In the genomic region with DNA sequence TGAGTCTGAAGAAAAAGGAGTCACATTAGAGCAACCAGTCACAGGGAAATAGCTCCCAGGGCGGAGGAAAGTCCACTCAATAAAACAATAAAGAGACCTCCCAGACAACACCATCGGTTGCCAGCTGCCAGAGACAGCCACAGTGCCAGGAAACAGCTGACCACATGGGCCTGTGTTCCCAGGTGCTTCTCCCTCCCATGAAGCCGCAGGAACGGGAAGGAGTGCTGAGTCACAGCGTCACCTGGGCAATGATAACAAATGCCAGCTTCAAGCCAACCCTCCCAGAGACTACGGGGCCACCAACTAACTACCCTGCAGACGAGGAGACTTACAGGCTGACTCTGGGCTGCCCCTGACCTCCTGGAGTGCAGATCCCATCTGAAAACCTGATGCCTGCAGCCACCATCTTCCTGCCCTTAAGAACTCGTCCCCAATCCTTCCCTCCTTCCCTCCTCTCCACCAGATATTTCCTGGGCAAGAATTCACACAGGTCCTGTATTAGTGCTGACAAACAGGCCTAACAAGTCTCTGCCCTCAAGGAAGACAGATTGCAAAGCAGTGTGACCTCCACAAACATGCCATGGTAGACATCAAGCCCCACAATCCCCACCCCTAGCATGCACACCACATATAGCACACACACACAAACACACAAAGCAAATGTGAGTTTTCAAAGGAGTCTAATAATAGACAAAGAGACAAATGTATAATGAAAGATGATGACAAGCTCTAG, we compare ENCODE assay signal across 9 mouse cellular contexts.
DNase-seq lines count a peak whose midpoint lies in the region; ATAC-seq and TF ChIP-seq lines count a peak whose summit lies in the region.
"Had no signal": no experiment of that assay in that cellular context is flagged by ENCODE, and none has a peak within 500 bp of the region (broad histone marks: within the 10 kb centered on the region; RNA-seq: fewer than 3 reads in every experiment).

No protein-coding gene starts in this region.

- no peak for TF ChIP-seq CTCF in liver, embryonic 14.5 days (IDR thresholded peaks at IDR 0.05; ENCODE audit: low read depth)
- no peak for TF ChIP-seq CTCF in stomach, postnatal 0 days (IDR thresholded peaks at IDR 0.05; ENCODE audit: low read depth)

- H3K9ac ChIP-seq in liver, embryonic 14.5 days (replicated peaks) = peak overlapping the region; percentile 18; the same call in 1 of the 2 replicates
- no peak overlapping the region for H3K9ac ChIP-seq in stomach, postnatal 0 days (ENCODE audit: low read length)
- no peak overlapping the region for H3K9ac ChIP-seq in forebrain, embryonic 14.5 days (ENCODE audit: low read length)

- no peaks in the 10 kb centered on the region for H3K36me3 ChIP-seq in liver, embryonic 14.5 days (replicated peaks; ENCODE audit: control insufficient read depth, insufficient read depth, low read depth)
- H3K36me3 ChIP-seq in stomach, postnatal 0 days (ENCODE audit: control insufficient read depth, insufficient read depth, low read length) = no peaks in the 10 kb centered on the region
- H3K36me3 ChIP-seq in forebrain, embryonic 14.5 days (ENCODE audit: control insufficient read depth, insufficient read depth, low read length) = no peaks in the 10 kb centered on the region

- H3K27me3 ChIP-seq in liver, embryonic 14.5 days (ENCODE audit: control insufficient read depth, insufficient read depth, low read length) = no peaks in the 10 kb centered on the region
- no peaks in the 10 kb centered on the region for H3K27me3 ChIP-seq in stomach, postnatal 0 days (ENCODE audit: control insufficient read depth, insufficient read depth, low read length)
- H3K27me3 ChIP-seq in forebrain, embryonic 14.5 days (replicated peaks; ENCODE audit: control insufficient read depth, insufficient read depth, low read length) = no peaks in the 10 kb centered on the region

- H3K27ac ChIP-seq in liver, embryonic 14.5 days = peak overlapping the region; percentile 65
- peak overlapping the region; percentile 65 for H3K27ac ChIP-seq in stomach, postnatal 0 days (replicated peaks)
- no peak overlapping the region for H3K27ac ChIP-seq in forebrain, embryonic 14.5 days (ENCODE audit: low read depth, low read length)
- H3K27ac ChIP-seq: heart, adult 2 months had no signal

- H3K9me3 ChIP-seq in liver, embryonic 14.5 days (ENCODE audit: control insufficient read depth, low read length) = no peaks in the 10 kb centered on the region
- H3K9me3 ChIP-seq in stomach, postnatal 0 days (ENCODE audit: control insufficient read depth, low read length) = no peaks in the 10 kb centered on the region
- no peaks in the 10 kb centered on the region for H3K9me3 ChIP-seq in forebrain, embryonic 14.5 days (replicated peaks; ENCODE audit: control insufficient read depth, low read length)

- peaks cover 9 to 44% of the 10 kb centered on the region in 2 experiments for H3K4me1 ChIP-seq in liver, embryonic 14.5 days (replicated peaks; ENCODE audit: control insufficient read depth in 2 of 2, insufficient read depth in 2 of 2, low read length in 1 of 2)
- no peaks in the 10 kb centered on the region; the same call in 1 of the 2 replicates for H3K4me1 ChIP-seq in stomach, postnatal 0 days (replicated peaks; ENCODE audit: control insufficient read depth, insufficient read depth)
- no peaks in the 10 kb centered on the region for H3K4me1 ChIP-seq in forebrain, embryonic 14.5 days (ENCODE audit: control insufficient read depth, insufficient read depth, low read length)

- WGBS in liver, embryonic 14.5 days (ENCODE audit: insufficient replicate concordance) = 24% methylated on average over 8 of the region's 8 CpGs
- 38% methylated on average over 8 of the region's 8 CpGs for WGBS in stomach, postnatal 0 days
- 74% methylated on average over 8 of the region's 8 CpGs for WGBS in forebrain, embryonic 14.5 days

- TF ChIP-seq EP300 in liver, embryonic 14.5 days (IDR thresholded peaks at IDR 0.05; ENCODE audit: low read depth) = 0 out of 2 replicates have a peak, but pooled peaks have one; percentile 30
- no peak for TF ChIP-seq EP300 in stomach, postnatal 0 days (optimal IDR thresholded peaks at IDR 0.05)

- peak overlapping the region; percentile 33 for H3K4me2 ChIP-seq in liver, embryonic 14.5 days (ENCODE audit: low read depth)
- H3K4me2 ChIP-seq in stomach, postnatal 0 days (replicated peaks; ENCODE audit: low read depth) = no peak overlapping the region
- H3K4me2 ChIP-seq in forebrain, embryonic 14.5 days (ENCODE audit: low read length) = no peak overlapping the region

- no peak overlapping the region for H3K4me3 ChIP-seq in liver, embryonic 14.5 days (ENCODE audit: insufficient read depth in 1 of 2, low read depth in 2 of 2, low read length in 2 of 2)
- no peak overlapping the region for H3K4me3 ChIP-seq in stomach, postnatal 0 days (ENCODE audit: low read depth, low read length)
- no peak overlapping the region for H3K4me3 ChIP-seq in forebrain, embryonic 14.5 days (ENCODE audit: low read depth, low read length)
- H3K4me3 ChIP-seq: heart, adult 2 months had no signal

- ATAC-seq in granulocyte monocyte progenitor cell, adult 5-6 weeks (replicated peaks; ENCODE audit: poor library complexity, severe bottlenecking) = peak; percentile 39
- ATAC-seq in liver, embryonic 14.5 days (ENCODE audit: insufficient read depth) = peak; percentile 73
- peak; percentile 84 for ATAC-seq in stomach, postnatal 0 days (ENCODE audit: low FRiP score, low TSS enrichment)
- ATAC-seq in cerebellum, adult (ENCODE audit: insufficient number of reproducible peaks, low FRiP score, low TSS enrichment) = no peak
- no peak for ATAC-seq in forebrain, embryonic 14.5 days

- peak; percentile 14 for DNase-seq in ovary, adult 18-20 months (ENCODE audit: low spot score)
- DNase-seq in ovary, postnatal 10 days (ENCODE audit: low spot score) = no peak
- DNase-seq in liver, embryonic 14.5 days (ENCODE audit: low read depth in 3 of 3, low spot score in 3 of 3) = peak; percentile 49 to 58 (median 51)
- DNase-seq in stomach, postnatal 0 days (ENCODE audit: low spot score) = peak; percentile 80
- DNase-seq in gastrocnemius, postnatal 4 days (ENCODE audit: low spot score in 2 of 2) = no peak
- DNase-seq in forebrain, embryonic 14.5 days (ENCODE audit: low spot score) = no peak

Comparison
In these comparisons a context has a peak if more than half of its experiments do, and no peak if none do; other contexts are left out.
1. DNase-seq: peak in ovary, adult 18-20 months (single experiment), liver, embryonic 14.5 days (3 of 3) and stomach, postnatal 0 days (single experiment); none in ovary, postnatal 10 days (single experiment), gastrocnemius, postnatal 4 days (0 of 2) and forebrain, embryonic 14.5 days (single experiment).
2. ATAC-seq: peak in granulocyte monocyte progenitor cell, adult 5-6 weeks (single experiment), liver, embryonic 14.5 days (single experiment) and stomach, postnatal 0 days (single experiment); none in cerebellum, adult (single experiment) and forebrain, embryonic 14.5 days (single experiment).